Mouse (Mus musculus) heart, adult 2 months (tissue): ENCODE results near the gene Mad1l1. TPM values are rescaled to one million over a fixed set of nuclear protein-coding genes. Genes with fewer than 3 reads are reported as not detected.
A peak's percentile ranks its signal among the peaks of the same experiment; 100 is the strongest.

ENCODE experiments used
- DNase-seq, 2 experiments: peaks; one replicate each; pipeline ENCODE4 v3.0.0; 2021
- H3K27ac ChIP-seq: fragments of 200-600 bp; 2 replicates; pipeline ENCODE4 v1.8.1; 2022
- H3K27me3 ChIP-seq: fragments of 200-500 bp; 2 replicates; pipeline ENCODE4 v1.6.1; 2012; ENCODE audit warnings: mild to moderate bottlenecking, low read length, inconsistent platforms, mixed read lengths; ENCODE audit not compliant: control insufficient read depth, insufficient read depth
- H3K36me3 ChIP-seq: fragments of 200-500 bp; 2 replicates; pipeline ENCODE4 v1.6.1; 2012; ENCODE audit warnings: low read length, inconsistent platforms; ENCODE audit not compliant: control insufficient read depth, insufficient read depth
- H3K4me1 ChIP-seq: fragments of 200-500 bp; 2 replicates; pipeline ENCODE4 v1.6.1; 2011; ENCODE audit warnings: low read length; ENCODE audit not compliant: control insufficient read depth, insufficient read depth
- H3K4me3 ChIP-seq: fragments of 200-600 bp; 2 replicates; pipeline ENCODE4 v1.8.1; 2022
- H3K79me2 ChIP-seq: fragments of 200-500 bp; replicated peaks from 2 replicates; pipeline ENCODE4 v1.6.1; 2012; ENCODE audit warnings: mild to moderate bottlenecking, inconsistent platforms, low read length, moderate library complexity, mixed read lengths; ENCODE audit not compliant: control insufficient read depth, insufficient read depth
- H3K9ac ChIP-seq: fragments of 200-500 bp; 2 replicates; pipeline ENCODE4 v1.6.1; 2012; ENCODE audit warnings: low read depth, mild to moderate bottlenecking, control low read depth, inconsistent platforms, low read length, mixed read lengths
- CTCF ChIP-seq: fragments of 200-600 bp; IDR thresholded peaks from 2 replicates; pipeline ENCODE4 v1.8.1; 2022; ENCODE audit warnings: antibody characterized with exemption, mild to moderate bottlenecking, moderate library complexity
- EP300 ChIP-seq: fragments of 200-500 bp; IDR thresholded peaks from 2 replicates; pipeline ENCODE4 v1.6.1; 2011; ENCODE audit warnings: low read depth, low read length, control low read depth; ENCODE audit not compliant: insufficient read depth
- POLR2A ChIP-seq: fragments of 200-500 bp; IDR thresholded peaks from 2 replicates; pipeline ENCODE4 v1.6.1; 2011; ENCODE audit warnings: mild to moderate bottlenecking, low read depth, low read length, control low read depth; ENCODE audit not compliant: insufficient read depth
- WGBS: fragments of 180-500 bp; shearing (Covaris S2); methylation state at CpG from one replicate; pipeline ENCODE4 v1.1.7; 2018; 5-methylcytosine and 5-hydroxymethylcytosine counted together
- intact Hi-C: fragments of 180-260 bp; cut with DNase I; formaldehyde crosslinking; loops from one replicate; pipeline ENCODE4 v1.15.1; 2025
- polyA plus RNA-seq: library from polyadenylated mRNA; depleted of rRNA; stranded (reverse); fragments of >200 nt; gene quantifications from 2 replicates; pipeline ENCODE4 v1.2.3, GENCODE M21; 2012
- total RNA-seq, 2 experiments: library from RNA; stranded (reverse); gene quantifications; 2 replicates each; pipeline ENCODE4 v1.2.3; 2021

Gene Mad1l1
- total and polyA plus RNA-seq, 3 experiments, result 9.4 to 12.2 (median 10.1) TPM

DNA sequence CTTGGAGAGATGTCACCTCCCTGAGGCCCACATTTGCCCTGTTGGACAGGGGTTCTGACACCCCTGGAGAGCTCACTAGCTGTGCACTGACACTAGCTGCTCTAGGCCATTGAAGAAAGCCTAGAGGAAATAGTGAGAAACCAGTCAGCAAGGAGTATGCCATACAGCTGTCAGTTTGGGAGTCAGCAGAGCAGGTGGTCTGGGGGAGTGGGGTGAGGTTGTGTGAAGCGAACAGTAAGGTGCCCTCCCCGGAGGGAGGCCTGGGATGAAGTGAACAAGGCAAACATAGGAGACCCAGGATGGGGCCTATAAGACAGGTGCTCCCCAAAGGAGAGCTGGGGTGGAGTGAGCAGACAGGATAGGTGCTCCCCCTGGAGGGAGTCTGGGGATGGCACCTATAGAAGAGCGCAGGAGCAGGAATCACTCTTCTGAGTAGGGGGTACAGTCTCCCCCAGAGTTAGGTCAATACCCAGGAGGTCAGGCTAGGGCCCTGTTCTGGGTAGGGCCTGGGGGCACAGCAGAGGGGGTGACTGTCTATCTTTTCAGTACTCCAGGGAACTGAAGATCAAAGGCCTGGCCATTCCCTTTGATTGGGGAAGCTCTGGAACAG lies 279.2 kb downstream of the Mad1l1 start:
- intact Hi-C loops, result no loop called here
- no peak for DNase-seq
- no peaks in the 10 kb centered on the region for H3K36me3 ChIP-seq
- WGBS, result 93% methylated on average over 3 of the region's 3 CpGs
- TF ChIP-seq EP300 (no peak), CTCF (peak; percentile 48)
- H3K79me2 ChIP-seq, result no peaks in the 10 kb centered on the region
- no peak overlapping the region for H3K4me3 ChIP-seq
- no peak overlapping the region for H3K9ac ChIP-seq
- H3K27me3 ChIP-seq, result no peaks in the 10 kb centered on the region
- H3K4me1 ChIP-seq, result no peaks in the 10 kb centered on the region; the same call in 1 of the 2 replicates
- H3K27ac ChIP-seq, result no peak overlapping the region

- Histone ChIP-seq H3K4me3 (no peak overlapping the region), H3K4me1 (no peaks in the 10 kb centered on the region; the same call in 1 of the 2 replicates), H3K27ac (no peak overlapping the region), H3K9ac (no peak overlapping the region), H3K36me3 (no peaks in the 10 kb centered on the region), H3K27me3 (no peaks in the 10 kb centered on the region), H3K79me2 (no peaks in the 10 kb centered on the region)
- intact Hi-C loops, result no loop called here
- TF ChIP-seq POLR2A (no peak), CTCF (no peak), EP300 (no peak)
- 94% methylated on average over 3 of the region's 3 CpGs for WGBS
- DNase-seq, result no peak
These were observed 280.3 kb downstream of the Mad1l1 start for GRCm38 (mm10) chr5:140041055-140041454.

DNA sequence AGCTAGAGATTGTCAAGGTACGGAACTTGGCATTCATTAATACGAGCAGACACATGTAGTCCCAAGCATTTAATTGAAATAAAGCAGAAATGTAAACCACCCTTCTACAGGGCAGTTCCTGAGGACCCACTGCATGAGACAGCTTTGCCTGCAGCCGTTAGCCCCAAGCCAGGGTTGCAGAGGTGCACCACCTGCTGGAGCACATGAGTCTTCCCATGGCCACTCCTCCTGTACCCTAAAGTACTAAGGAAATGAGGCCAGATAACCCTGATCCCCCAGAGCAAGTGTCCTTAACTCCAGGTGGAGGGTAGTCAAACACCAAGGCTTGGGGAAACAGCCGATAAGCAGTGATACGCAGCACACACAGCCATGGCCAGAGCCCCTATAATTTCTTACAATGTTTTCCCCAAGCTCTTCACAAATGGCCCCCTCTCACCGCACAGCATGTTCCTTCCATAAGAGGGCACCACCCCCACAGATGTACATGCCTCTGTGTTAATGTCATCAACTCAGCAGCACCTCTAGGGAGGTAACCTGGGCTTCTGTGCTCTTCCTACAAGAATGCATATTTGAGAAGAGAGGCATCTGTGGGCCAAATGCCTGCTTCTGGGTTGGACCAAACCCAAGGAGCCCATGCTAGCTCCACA lies 283.6 kb downstream of the Mad1l1 start:
- no peak for TF ChIP-seq EP300
- peak; percentile 36 for TF ChIP-seq CTCF
- Histone ChIP-seq H3K27me3 (no peaks in the 10 kb centered on the region), H3K79me2 (no peaks in the 10 kb centered on the region), H3K27ac (no peak overlapping the region), H3K4me1 (no peaks in the 10 kb centered on the region), H3K36me3 (no peaks in the 10 kb centered on the region), H3K4me3 (no peak overlapping the region), H3K9ac (no peak overlapping the region)
- 90% methylated on average over 6 of the region's 6 CpGs for WGBS
- no peak for DNase-seq
- intact Hi-C loops, result no loop called here

DNA sequence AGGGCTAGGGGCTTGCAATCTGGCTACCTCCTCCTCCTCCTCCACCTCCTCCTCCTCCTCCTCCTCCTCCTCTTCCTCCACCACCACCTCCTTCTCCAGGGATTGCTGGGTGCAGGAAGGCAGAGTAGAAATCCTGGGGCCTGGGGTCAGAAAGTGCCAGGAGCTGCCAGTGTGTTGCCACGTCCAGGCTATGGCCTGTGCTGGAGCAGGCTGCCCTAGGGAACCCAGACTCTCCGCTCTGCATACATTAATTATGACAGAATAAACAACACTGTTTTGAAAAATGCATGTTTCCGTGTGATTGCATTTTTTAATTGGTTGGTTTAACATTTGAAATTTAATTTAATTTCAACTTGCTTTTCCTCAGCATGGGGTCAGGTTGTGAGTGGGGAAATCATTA lies 285.7 kb downstream of the Mad1l1 start:
- WGBS, result 89% methylated on average over 3 of the region's 3 CpGs
- no peak for TF ChIP-seq CTCF
- no peak for TF ChIP-seq POLR2A
- no peak for TF ChIP-seq EP300
- no peak overlapping the region for H3K4me3 ChIP-seq
- H3K9ac ChIP-seq, result no peak overlapping the region
- no peaks in the 10 kb centered on the region for H3K36me3 ChIP-seq
- no peaks in the 10 kb centered on the region for H3K79me2 ChIP-seq
- intact Hi-C loops, result no loop called here
- no peak overlapping the region for H3K27ac ChIP-seq
- no peak for DNase-seq
- no peaks in the 10 kb centered on the region for H3K27me3 ChIP-seq
- no peaks in the 10 kb centered on the region for H3K4me1 ChIP-seq

- H3K4me3 ChIP-seq, result no peak overlapping the region
- no peaks in the 10 kb centered on the region for H3K79me2 ChIP-seq
- H3K4me1 ChIP-seq, result no peaks in the 10 kb centered on the region
- no peaks in the 10 kb centered on the region for H3K27me3 ChIP-seq
- no peak overlapping the region for H3K27ac ChIP-seq
- DNase-seq, result no peak
- H3K36me3 ChIP-seq, result no peaks in the 10 kb centered on the region
- TF ChIP-seq CTCF (peak; percentile 35), POLR2A (no peak), EP300 (no peak)
- no peak overlapping the region for H3K9ac ChIP-seq
- WGBS, result 37% methylated on average over 1 of the region's 1 CpGs
- intact Hi-C loops, result no loop called here
These were observed 286.4 kb downstream of the Mad1l1 start for GRCm38 (mm10) chr5:140035025-140035330.

DNA sequence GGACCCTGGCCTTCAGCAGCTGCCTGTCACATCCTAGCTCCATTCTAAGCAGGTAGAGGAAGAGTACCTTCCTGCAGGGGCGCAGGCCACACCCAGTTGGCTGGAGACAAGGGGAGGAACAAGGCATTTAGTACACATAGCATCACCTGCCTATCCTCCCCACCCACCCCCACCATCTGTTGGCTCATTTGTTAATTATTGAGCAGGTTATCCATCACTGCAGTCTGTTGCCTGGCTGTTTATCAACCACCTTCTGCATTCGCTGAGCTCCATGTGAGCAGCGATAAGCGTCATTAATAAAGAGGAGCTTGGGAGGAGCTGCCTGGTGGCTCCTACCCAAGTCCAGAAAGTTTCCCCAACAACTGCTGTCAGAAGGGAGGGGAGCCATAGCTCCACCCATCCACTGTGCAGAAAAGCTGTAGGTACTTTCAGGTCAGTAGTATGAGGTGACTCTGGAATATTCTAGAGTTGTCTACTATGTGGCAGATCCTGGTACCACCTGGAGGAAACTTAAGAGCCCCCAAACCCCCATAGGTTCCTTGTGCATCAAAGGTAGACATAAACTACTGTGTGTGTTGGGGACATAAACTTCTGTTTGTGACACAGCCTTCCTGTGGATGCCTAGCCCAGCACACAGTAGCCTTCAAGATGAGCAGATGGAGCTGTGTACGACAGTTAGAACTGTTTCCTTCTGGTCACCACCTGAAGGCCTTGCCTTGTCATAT lies 286.9 kb downstream of the Mad1l1 start:
- no peaks in the 10 kb centered on the region for H3K4me1 ChIP-seq
- TF ChIP-seq CTCF, result no peak
- no peak for TF ChIP-seq EP300
- TF ChIP-seq POLR2A, result no peak
- no peak overlapping the region for H3K9ac ChIP-seq
- H3K79me2 ChIP-seq, result no peaks in the 10 kb centered on the region
- H3K27ac ChIP-seq, result no peak overlapping the region
- no peaks in the 10 kb centered on the region for H3K36me3 ChIP-seq
- WGBS, result 90% methylated on average over 5 of the region's 5 CpGs
- no peaks in the 10 kb centered on the region for H3K27me3 ChIP-seq
- H3K4me3 ChIP-seq, result no peak overlapping the region
- intact Hi-C loops, result no loop called here
- DNase-seq, result no peak
